Mouse (Mus musculus) kidney, adult 2 months (tissue): ENCODE results near the gene Unc93a. TPM values are rescaled to one million over a fixed set of nuclear protein-coding genes. Genes with fewer than 3 reads are reported as not detected.
"Not testable (repeated sequence)": the region's sequence is repeated elsewhere in the genome, so short reads cannot be mapped to it uniquely, and the experiment has no call there.

Experiments used
- DNase-seq: peaks from one replicate; pipeline ENCODE4 v3.0.0; 2021
- H3K27ac ChIP-seq: fragments of 200-500 bp; 2 replicates; pipeline ENCODE4 v1.5.1; 2012; ENCODE audit warnings: low read depth, low read length, control low read depth, inconsistent platforms; ENCODE audit not compliant: insufficient read depth
- H3K27me3 ChIP-seq: fragments of 200-500 bp; replicated peaks from 2 replicates; pipeline ENCODE4 v1.6.1; 2012; ENCODE audit warnings: mild to moderate bottlenecking, moderate library complexity, low read length, inconsistent platforms; ENCODE audit not compliant: control insufficient read depth, insufficient read depth
- H3K36me3 ChIP-seq: fragments of 200-500 bp; 2 replicates; pipeline ENCODE4 v1.6.1; 2012; ENCODE audit warnings: mild to moderate bottlenecking, moderate library complexity, low read length, inconsistent platforms; ENCODE audit not compliant: control insufficient read depth, insufficient read depth
- H3K4me1 ChIP-seq: fragments of 200-500 bp; 2 replicates; pipeline ENCODE4 v1.6.1; 2011; ENCODE audit warnings: low read length; ENCODE audit not compliant: control insufficient read depth, insufficient read depth
- H3K4me3 ChIP-seq: fragments of 200-500 bp; 2 replicates; pipeline ENCODE4 v1.5.1; 2011; ENCODE audit warnings: mild to moderate bottlenecking, low read depth, low read length, control low read depth; ENCODE audit not compliant: insufficient read depth
- WGBS: fragments of 180-500 bp; shearing (Covaris S2); methylation state at CpG from one replicate; pipeline ENCODE4 v1.1.7; 2018; 5-methylcytosine and 5-hydroxymethylcytosine counted together
- polyA plus RNA-seq: library from polyadenylated mRNA; depleted of rRNA; stranded (reverse); fragments of >200 nt; gene quantifications from 2 replicates; pipeline ENCODE4 v1.2.3, GENCODE M21; 2012

Gene Unc93a
- polyA plus RNA-seq, 1 experiment = not detected

GRCm38 (mm10) chr17:13129737-13130465, 1.7 kb downstream of the Unc93a start:
- not testable (repeated sequence) for H3K36me3 ChIP-seq, H3K27me3 ChIP-seq, H3K4me1 ChIP-seq, DNase-seq, H3K4me3 ChIP-seq, H3K27ac ChIP-seq
- WGBS = 50% methylated on average over 10 of the region's 11 CpGs

- H3K36me3 ChIP-seq, H3K4me1 ChIP-seq, H3K27me3 ChIP-seq, H3K4me3 ChIP-seq, H3K27ac ChIP-seq, DNase-seq: not testable (repeated sequence)
- WGBS = no CpG with 5 or more reads among the region's 3 CpGs
These were observed 2.3 kb downstream of the Unc93a start for GRCm38 (mm10) chr17:13129324-13129723.

- WGBS = 20% methylated on average over 2 of the region's 3 CpGs
- not testable (repeated sequence) for H3K27me3 ChIP-seq, H3K36me3 ChIP-seq, H3K27ac ChIP-seq, H3K4me3 ChIP-seq, DNase-seq, H3K4me1 ChIP-seq
These were observed 7.4 kb downstream of the Unc93a start for GRCm38 (mm10) chr17:13124241-13124640.

GRCm38 (mm10) chr17:13123308-13124038, 8.1 kb downstream of the Unc93a start:
- not testable (repeated sequence) for DNase-seq, H3K27ac ChIP-seq, H3K36me3 ChIP-seq, H3K4me1 ChIP-seq, H3K4me3 ChIP-seq, H3K27me3 ChIP-seq
- WGBS = 89% methylated on average over 2 of the region's 5 CpGs

GRCm38 (mm10) chr17:13112504-13113291, 18.9 kb downstream of the Unc93a start:
- not testable (repeated sequence) for H3K4me1 ChIP-seq, DNase-seq, H3K36me3 ChIP-seq, H3K27ac ChIP-seq, H3K27me3 ChIP-seq, H3K4me3 ChIP-seq
- 63% methylated on average over 3 of the region's 9 CpGs for WGBS

- H3K36me3 ChIP-seq = not testable (repeated sequence)
- 91% methylated on average over 5 of the region's 5 CpGs for WGBS
- peak; percentile 4 for DNase-seq
These were observed 25.0 kb downstream of the Unc93a start for GRCm38 (mm10) chr17:13106563-13106962.

GRCm38 (mm10) chr17:13092960-13093359, 38.6 kb downstream of the Unc93a start:
- DNase-seq, H3K27me3 ChIP-seq: not testable (repeated sequence)
- 83% methylated on average over 3 of the region's 4 CpGs for WGBS

More at GRCm38 (mm10) chr17:13106563-13106962, 25.0 kb downstream of the Unc93a start:
- H3K27ac ChIP-seq, H3K4me1 ChIP-seq, H3K27me3 ChIP-seq, H3K4me3 ChIP-seq: not testable (repeated sequence)

GRCm38 (mm10) chr17:13092100-13092764, 39.4 kb downstream of the Unc93a start:
- not testable (repeated sequence) for H3K27ac ChIP-seq, DNase-seq, H3K27me3 ChIP-seq, H3K36me3 ChIP-seq, H3K4me3 ChIP-seq, H3K4me1 ChIP-seq
- 46% methylated on average over 8 of the region's 8 CpGs for WGBS

More at GRCm38 (mm10) chr17:13092960-13093359, 38.6 kb downstream of the Unc93a start:
- not testable (repeated sequence) for H3K36me3 ChIP-seq, H3K4me1 ChIP-seq, H3K27ac ChIP-seq, H3K4me3 ChIP-seq

GRCm38 (mm10) chr17:13091510-13091909, 40.1 kb downstream of the Unc93a start:
- WGBS = 90% methylated on average over 1 of the region's 1 CpGs
- H3K4me1 ChIP-seq, H3K4me3 ChIP-seq, H3K36me3 ChIP-seq, H3K27ac ChIP-seq, H3K27me3 ChIP-seq, DNase-seq: not testable (repeated sequence)

GRCm38 (mm10) chr17:13069227-13069626, 62.4 kb downstream of the Unc93a start:
- not testable (repeated sequence) for DNase-seq, H3K27me3 ChIP-seq, H3K36me3 ChIP-seq, H3K4me3 ChIP-seq, H3K27ac ChIP-seq, H3K4me1 ChIP-seq
- WGBS = 24% methylated on average over 4 of the region's 5 CpGs
